Mouse (Mus musculus) urinary bladder, postnatal 4 days (tissue): ENCODE measurements around the gene Ptprm.
A peak's percentile ranks its signal among the peaks of the same experiment; 100 is the strongest.

Experiments
- DNase-seq, 2 experiments: peaks; one replicate each; pipeline ENCODE4 v3.0.0; 2021 to 2022; ENCODE audit warnings: low spot score in 2 of 2

The Ptprm gene

DNA sequence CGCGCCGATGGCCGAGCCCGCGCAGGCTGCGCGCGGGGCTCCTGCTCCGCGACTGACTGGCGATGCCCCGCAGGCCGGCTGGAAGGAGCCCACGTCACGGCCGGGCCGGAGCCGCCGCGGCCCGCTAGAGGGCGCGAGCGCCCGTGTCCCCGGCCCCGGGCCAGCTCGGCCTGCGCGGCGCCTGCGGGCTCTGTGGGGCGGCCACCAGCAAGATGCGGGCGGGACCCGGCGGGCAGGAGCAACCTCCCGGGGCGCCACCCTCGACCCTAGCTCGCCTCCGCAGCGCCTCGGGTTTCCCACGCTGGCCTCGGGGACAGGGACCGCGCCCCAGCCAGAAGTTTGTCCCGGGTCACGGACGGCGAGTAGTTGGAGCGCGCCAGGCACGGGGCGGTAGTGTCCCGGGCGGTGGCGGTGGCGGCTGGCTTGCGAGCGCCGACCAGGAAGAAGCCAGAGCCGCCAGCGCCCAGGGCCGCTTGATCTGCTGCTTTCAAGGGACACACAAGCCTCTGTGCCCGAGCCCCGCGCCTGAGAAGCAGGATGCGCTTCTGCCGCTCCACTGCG lies at the start of gene Ptprm:
Gene Ptprm, minus strand, starts transcription at position 7 of the 561 bp plus-strand sequence.
- peak; percentile 77 to 78 for DNase-seq

DNA sequence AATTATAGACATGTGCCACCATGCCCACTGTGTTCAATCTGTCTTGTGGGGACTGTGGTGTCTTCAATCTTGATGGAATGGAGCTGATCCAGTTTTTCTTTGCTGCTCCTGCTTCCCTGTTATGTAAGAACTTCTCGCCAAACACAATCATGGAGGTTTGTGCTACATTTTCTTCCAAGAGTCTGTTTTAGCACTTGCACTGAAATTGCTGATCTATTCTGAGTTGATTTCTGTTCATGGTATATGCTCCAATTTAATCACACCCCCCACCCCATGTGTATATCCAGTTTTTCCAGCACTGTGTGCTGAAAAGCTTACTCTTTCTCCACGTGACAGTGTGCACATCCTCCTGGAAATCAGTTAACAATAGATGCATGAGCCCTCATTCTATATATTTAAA lies 41.9 kb upstream of the Ptprm start:
- DNase-seq: no peak

DNA sequence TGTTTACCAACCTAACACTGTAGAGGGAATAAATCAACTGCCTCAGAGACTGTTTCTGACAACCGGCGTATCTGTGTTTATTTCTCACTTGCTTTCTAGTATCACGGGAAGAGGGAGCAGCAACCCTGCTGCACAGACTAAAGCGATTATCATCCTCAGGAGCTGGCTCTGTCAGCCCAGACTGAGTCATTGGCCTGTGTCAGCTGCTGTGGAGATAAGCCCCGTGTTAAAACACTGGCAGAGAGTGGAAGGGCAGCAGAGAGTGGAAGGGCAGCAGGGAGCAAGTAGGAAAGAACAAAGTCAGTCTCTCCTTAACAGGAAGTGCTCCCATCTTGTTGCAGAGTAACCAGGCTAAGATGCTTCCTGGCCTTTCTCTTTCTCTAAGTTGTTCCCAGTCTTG lies 36.6 kb upstream of the Ptprm start:
- DNase-seq: no peak

DNA sequence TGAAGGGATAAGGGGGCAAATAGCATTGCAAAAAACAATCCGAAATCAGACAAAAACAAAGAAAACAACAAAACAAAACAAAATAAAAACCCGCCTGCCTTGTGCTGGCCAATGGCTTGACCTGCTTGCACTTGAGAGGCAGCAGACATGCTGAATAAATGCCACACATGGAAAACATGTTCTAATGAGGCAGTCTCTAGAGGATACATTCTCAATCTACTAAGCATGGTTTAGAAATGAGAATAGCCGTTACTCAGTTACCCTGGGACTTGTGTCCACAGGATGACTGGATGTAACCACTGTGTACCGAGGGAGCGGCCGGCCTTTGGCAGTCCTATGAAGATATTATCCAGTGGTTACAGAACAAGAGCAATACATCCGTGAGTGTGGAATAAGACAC lies 33.9 kb upstream of the Ptprm start:
- DNase-seq: no peak

DNA sequence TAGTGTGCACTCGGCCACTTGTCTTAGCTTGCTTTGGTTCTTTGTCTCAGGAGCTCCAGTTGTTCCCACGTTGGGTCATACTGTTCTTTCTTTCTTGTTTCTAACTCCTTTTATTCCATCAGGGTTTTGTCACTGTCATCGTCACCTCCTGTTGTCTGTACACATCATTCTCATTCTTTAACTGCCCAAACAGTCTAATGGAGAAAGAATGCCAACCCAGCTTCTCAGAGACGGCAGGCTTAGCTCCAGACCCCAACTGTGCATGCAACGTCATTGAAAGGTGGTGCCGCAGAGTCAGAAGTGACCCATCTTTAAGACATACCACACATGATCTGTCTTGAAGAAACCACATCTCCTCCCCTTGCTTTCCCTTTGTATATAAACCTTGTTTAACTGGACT lies 31.0 kb upstream of the Ptprm start:
- no peak for DNase-seq

DNA sequence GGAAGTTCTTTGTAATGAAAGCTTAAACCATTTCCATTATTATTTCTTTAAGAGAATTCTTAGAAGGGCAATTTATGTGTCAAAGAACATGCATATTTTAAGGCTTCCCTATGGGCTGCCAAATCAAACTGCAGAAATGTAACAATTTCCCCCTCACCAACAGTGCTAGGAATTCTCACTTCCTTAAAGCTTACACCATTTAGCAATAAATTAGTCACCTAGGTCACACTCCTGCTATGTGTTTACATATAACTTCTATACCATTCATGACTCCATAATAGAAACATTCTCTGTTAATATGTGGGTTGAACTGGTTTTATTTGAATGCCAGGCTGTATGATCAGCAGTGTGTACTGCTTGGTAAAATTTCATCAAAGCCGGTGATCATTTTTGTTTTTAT lies 29.4 kb upstream of the Ptprm start:
- DNase-seq: no peak

DNA sequence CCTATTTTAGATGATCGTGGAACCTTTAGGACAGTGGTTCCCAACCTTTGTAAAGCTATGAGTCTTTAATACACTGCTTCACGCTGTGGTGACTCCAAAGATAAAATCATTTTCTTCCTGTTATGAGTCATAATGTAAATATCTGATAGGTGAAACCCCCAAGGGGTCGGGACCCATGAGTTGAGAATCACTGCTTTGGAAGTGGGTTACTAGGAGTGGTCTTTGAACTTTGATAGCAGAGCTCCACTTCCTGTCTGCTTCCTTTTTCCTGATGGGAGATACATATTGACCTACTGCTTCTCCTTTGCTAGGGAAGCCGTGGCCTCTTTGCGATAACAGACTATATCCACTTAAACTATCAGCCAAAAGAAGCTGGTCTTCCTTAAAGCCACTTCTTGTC lies 27.4 kb upstream of the Ptprm start:
- DNase-seq: no peak

DNA sequence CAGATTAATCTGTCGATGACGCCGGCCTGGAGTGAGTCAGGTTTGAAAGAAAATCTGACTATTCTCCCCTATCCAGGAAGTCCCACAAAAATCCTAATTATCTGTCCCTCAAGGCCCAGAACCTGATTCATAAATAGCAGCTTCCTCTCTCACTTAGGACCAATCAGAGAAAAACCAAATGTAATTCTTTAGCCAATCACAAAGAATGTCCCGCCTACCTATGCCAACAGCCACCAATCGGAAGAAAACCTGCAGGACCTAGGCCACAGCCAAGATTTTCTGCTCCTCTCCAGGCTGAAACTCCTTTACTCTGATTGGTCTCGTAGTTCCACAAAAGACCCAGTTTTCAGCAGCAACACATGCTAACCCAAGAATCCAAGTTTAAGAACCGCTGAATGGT lies 13.6 kb upstream of the Ptprm start:
- DNase-seq: no peak

DNA sequence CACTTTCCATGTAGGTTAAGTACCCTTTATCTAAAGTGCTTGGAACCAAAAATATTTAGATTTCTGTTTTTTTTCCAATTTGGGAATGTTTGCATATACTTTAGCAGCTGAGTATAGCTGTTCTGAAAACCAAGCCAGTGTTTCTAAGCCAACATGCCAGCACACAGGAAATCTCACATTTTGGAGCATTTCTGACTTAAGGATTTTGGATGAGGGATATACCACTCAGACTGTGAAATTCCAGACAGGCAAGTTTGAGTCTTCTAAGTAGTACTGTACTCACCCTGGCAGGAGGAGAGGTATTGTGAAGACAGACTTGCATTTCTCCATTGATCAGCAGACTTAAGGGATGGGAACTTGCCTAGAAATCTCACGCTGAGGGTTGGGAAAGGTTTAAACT lies 10.2 kb upstream of the Ptprm start:
- DNase-seq: no peak

DNA sequence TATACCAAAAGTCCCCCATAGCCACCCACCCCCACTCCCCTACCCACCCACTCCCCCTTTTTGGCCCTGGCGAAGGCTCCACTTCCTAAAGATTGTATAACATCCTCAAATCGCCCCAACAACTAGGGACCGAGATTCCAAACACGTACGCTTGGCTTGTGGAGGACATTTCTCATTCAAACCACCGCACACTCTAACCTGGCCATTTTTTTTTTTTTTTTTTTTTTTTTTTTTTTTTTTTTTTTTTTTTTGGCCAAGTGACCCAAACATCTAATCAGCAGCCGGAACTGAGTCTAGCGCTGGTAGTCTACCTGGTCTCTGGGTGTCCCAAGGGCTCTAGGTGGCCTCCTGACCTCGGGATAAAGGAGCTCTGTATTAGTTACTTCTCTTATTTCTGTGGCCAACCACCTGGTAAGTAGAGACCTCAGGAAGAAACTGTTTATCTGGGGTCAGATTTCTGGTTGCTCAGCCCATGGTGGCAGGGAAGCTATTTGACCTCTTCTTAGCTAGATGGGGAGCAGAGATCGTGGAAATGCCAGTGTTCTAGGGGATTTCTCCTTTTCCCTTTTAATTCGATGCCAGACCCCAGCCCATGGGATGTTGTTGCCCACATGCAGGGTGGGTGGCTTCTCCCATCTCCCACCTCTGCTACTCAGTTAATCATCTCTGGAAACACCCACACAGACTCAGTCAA lies 9.3 kb upstream of the Ptprm start:
- DNase-seq: no peak

DNA sequence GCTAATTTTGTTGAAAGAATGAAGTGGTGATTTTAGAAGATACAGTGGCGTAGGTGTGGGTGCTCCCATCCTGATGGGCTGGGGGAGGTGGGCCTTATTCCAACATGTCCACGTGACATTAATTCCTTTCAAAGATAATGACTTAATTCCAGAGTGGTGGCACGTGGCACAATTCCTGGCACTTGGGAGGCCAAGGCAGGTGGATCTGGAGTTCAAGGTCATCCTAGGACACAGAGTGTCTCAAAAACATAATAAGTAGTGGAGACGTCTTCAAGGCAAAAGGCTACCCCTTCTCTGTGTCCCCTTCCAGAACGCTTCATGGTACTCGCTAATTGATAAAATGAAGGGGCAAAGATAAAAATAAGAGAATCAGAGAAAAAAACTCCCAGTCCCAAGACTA lies 7.9 kb upstream of the Ptprm start:
- no peak for DNase-seq

DNA sequence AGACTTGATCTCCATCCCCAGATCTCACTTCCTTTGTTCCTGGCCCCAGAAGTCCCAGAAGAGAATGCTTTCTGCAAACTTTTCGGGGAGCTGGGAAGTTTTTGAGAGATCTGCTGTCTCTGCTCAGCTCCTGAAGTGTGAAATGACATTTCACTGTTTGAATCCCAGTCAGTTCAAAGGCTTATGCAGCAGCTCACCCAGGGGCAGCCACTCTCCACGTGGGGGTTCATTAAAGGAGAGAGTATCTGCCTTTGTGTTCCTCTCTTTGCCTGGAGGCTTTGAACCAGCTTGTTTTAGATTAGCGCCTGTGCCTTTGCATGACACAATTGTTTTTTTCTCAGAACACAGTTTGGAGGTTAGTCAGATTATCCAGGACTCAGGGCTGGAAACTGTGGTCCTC lies 6.3 kb upstream of the Ptprm start:
- DNase-seq: no peak

DNA sequence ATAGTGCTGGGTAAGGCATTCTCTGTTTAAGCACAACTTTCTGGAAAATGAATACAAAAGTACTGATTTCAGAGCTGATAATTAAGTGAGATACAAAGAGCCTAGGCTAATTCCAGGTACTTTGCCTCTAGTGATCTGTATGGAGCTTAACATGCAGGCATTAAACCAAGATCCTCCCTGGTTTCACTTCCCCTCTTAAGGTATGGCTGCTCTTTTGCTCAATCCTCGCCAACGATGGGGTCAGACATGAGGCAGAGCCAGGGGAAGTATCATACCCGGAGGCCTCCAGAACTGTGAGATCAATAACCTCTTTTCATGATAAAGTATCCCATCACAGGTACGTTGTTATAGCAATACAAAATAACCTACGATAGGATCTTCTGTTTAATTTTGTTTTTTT lies 5.3 kb upstream of the Ptprm start:
- DNase-seq: no peak

DNA sequence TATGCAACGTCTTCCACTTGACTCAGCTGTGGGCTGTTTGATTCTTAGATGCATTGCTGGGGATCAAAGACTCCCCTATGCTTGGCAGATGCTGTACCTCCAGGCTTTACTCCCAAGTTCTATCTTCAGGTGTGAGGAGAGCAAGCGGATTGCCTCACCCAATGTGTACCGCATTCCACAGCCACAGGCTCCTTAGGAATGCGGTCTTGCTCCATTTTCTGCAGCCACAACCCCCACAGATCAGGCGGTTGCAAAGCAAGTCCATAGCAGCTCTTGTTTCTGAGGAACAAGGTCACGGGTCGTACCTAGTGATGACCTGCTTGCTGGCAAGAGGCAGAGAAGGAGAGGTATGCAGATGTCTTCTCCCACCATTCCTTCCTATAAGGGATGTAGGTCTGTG lies 4.3 kb upstream of the Ptprm start:
- DNase-seq: no peak

DNA sequence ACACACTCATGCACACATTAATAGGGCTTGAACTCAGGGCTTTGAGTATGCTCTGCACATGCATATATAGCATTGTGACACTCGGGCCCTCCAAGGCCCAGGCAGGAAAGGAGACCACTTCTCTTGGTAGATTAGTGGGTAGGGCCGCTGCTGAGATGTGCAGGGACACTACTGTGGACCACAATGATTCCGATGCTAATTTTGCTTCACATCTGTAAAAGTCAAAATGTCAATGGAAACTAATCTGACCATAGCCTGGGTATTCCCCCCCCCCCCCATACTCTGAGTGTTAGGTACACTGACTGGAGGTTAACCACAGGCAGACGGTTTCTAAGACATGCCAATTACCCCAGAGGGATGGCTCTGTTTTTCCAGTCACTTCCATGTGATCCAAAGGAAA lies 2.9 kb upstream of the Ptprm start:
- DNase-seq: no peak

DNA sequence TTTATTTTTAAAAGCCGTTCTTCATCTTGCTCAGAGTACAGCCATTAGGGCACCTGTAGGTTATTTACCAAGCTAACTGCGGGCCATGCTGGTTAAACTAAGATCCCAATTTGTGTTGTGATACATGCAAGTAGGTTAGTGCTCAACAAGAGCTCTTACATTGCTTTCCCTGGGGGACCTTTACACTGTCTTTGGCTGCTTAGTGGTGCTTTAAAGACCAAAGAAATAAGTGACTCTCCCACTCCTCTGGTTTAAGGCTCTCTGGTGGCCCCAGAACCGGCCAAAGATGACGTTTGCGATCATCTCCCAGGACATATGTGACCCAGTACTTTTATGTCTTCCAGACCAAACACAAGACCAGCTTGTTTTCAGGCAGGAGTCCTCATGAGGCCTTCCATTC lies 994 bp upstream of the Ptprm start:
- DNase-seq: no peak

DNA sequence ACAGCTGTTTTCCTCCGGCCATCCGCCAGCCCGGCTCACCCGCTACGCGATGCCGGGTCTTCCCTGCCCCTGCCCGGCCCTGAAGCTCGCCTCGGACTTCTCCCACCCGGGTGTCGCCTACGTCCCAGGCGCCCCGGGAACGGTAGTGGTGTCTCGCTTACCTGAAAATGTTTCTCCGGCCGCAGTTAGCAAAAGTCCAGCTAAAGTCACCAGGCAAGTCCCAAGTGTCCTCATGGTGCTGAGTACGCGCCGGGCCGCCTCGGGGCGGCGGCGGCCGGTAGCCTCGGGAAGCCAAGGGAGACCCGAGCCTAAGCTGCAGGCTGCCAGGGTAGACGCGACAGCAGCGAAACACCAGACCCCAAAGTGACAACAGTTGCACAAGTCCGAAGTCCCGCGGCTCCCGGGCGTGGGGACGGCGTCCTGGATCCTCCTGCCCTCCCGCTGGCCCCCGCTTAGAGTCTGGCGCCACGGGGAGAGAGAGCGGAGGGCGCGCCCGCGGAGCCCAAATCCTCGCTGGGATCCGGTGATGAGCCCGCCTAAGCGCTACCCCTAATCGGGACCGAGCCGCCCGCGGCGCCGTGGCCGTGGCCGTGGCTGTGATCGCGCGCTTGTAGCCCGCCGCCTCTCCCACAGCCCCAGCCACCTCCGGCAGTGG lies 334 bp downstream of the Ptprm start:
- DNase-seq: peak; percentile 41 to 68

DNA sequence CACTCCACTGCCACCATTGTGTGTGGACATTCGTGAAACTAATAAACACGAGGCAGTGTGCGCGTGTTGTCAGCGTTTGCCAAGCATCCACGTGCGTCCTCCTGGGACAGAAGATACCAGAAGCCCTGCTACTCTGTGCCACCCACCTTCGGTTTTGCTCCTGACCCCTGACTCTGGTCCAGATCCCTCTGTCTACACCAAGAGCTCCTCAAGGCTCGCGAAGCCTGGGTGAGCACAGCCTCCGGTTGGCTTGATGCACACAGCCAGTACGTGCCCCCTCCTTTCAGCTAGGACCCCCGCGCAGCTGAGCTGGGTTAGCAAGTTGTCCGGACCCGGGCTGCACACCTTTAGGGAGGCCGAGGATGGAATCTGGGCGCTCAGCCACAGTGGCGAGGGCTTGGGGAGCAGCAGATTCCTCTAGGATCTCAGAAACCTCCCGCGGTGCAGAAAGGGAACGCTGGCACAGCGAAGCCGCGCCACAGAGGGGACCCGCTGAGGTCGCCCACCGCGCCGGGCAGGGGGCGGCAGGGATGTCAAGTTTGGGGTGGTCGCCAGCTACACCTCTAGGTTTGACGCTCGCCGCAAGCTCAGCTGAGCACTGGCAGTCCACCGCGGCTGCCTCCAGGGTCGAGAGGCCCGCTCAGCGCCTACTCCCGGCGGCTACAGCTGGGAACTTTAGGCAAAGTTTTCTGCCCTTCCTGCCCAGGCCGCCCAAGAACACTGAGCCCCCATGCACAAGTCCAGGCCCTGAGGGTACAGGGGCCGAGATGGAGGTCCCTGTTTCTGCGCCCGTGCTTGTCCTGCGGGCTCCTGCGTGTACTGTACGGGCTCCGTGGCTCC lies 1.1 kb downstream of the Ptprm start:
- peak; percentile 25 to 64 for DNase-seq

DNA sequence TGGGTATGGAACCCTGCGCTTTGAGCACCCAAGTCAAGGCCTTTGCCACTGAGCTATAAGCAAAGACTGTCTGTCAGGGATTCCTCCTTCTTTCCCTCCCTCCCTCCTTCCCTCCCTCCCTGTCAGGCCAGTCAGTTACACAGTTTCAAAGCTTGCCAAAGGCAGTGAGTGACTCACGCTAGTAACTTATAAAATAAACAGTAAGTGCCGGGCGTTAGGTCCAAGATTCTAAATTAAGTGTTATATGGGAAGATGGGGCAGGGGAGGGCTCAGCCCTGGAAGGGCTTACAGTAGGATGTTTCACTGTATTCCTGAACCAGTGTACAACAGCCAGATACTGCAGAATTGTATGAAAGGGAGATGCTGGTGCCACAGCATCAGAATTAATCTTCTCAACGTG lies 2.8 kb downstream of the Ptprm start:
- DNase-seq: no peak

DNA sequence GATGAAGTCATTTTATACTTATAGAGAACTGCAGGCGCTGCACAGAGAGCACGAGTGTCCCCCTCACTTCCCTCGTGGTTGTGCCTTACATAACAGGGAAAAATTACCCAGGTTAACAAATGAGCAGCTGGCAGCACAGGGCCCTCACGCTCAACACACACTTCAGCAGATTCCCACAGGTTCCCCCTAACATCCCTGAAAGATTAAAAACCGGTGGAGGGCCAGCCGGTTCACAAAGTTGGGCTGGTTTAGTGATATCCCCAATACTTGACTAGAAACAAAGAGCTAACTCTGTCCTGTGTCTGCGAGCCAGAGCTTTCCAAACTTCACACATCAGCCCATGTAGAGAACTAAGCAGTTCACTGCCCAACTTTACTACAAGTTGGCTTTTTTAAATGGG lies 3.7 kb downstream of the Ptprm start:
- DNase-seq: no peak

DNA sequence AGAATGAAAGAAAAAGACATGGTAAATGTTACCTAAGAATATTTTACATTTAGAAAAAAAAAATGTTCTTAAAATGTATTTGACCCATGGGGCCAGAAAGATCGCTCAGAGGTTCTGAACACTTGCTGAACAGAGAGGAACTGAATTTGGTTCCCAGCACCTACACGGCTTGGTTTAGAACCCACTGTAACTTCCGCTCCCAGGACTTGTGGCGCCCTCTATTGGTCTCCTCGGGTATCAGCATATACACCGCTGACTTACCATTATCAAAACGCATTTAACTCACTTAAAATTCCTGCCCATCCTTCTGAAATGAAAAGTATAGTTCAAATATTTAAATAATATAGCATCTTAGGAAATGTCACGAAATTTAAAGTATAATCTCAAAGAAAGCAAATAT lies 4.7 kb downstream of the Ptprm start:
- DNase-seq: no peak

DNA sequence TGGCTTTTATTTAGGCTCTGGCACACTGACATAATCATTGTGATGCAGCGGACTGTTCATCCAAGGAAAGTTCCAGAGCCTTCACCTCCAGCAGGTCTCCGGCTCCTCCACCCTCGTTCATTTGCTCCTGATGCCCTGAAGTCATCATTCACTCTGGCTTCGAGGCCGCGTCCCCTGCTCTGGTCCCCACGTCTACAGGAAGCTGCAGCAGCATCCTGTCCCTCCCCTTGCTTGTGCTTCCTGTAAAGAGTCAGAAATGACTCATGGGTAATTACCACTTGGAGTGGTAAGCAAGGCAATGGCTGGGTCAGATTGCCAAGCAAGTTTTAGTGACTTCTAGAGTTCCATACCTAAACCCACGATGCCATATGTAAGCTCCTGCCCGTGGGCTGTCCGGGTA lies 7.3 kb downstream of the Ptprm start:
- no peak for DNase-seq

DNA sequence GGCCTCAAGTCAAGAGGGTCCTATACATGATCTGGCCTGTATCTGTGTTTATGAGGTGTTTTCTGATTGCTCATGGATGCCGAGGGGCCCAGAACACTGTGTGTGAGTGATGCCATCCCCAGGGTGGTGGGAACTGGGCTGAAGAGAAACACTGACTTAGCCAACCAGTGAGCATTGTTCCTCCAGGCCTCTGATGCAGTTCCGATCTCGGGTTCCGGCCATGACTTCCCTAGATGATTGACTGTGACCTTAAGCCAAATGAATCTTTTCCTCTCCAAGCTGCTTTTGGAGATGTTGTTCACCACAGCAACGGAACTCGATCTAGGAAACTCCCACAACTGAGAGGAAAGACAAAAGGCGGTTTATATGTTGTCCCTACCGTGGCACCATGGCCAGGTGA lies 9.1 kb downstream of the Ptprm start:
- no peak for DNase-seq
